Mouse (Mus musculus) CD4-positive helper T cell, adult 2 months (primary cell): Measurements from ENCODE around the gene Parn.

Source experiments
- DNase-seq: peaks from one replicate; pipeline ENCODE4 v3.0.0-alpha.2; 2012; ENCODE audit warnings: low read depth, missing footprints, low spot score

The Parn gene

GRCm38 (mm10) chr16:13556954-13557470 is 111.0 kb downstream of the Parn start:
- no peak for DNase-seq

GRCm38 (mm10) chr16:13556446-13556845 is 111.5 kb downstream of the Parn start:
- no peak for DNase-seq

GRCm38 (mm10) chr16:13550667-13551066 is 117.3 kb downstream of the Parn start:
- no peak for DNase-seq

GRCm38 (mm10) chr16:13549976-13550375 is 118.0 kb downstream of the Parn start:
- no peak for DNase-seq

GRCm38 (mm10) chr16:13541816-13542215 is 126.2 kb downstream of the Parn start:
- DNase-seq = no peak

GRCm38 (mm10) chr16:13541121-13541747 is 126.7 kb downstream of the Parn start:
- DNase-seq = no peak

- DNase-seq = no peak
Measured at GRCm38 (mm10) chr16:13538933-13539648, 128.9 kb downstream of the Parn start.

GRCm38 (mm10) chr16:13538213-13538932 is 129.6 kb downstream of the Parn start:
- DNase-seq = no peak

GRCm38 (mm10) chr16:13536404-13536803 is 131.6 kb downstream of the Parn start:
- no peak for DNase-seq

GRCm38 (mm10) chr16:13535856-13536255 is 132.1 kb downstream of the Parn start:
- DNase-seq = no peak

GRCm38 (mm10) chr16:13532840-13533239 is 135.1 kb downstream of the Parn start:
- no peak for DNase-seq

GRCm38 (mm10) chr16:13531279-13531678 is 136.7 kb downstream of the Parn start:
- no peak for DNase-seq

- DNase-seq = no peak
Measured at GRCm38 (mm10) chr16:13521359-13521758, 146.6 kb downstream of the Parn start.

GRCm38 (mm10) chr16:13520301-13520700 is 147.7 kb downstream of the Parn start:
- DNase-seq = no peak

- no peak for DNase-seq
Measured at GRCm38 (mm10) chr16:13516214-13516613, 151.8 kb downstream of the Parn start.

GRCm38 (mm10) chr16:13515524-13515923 is 152.4 kb downstream of the Parn start:
- no peak for DNase-seq

- no peak for DNase-seq
Measured at GRCm38 (mm10) chr16:13505055-13505454, 162.9 kb downstream of the Parn start.

- no peak for DNase-seq
Measured at GRCm38 (mm10) chr16:13504476-13504875, 163.5 kb downstream of the Parn start.

GRCm38 (mm10) chr16:13498923-13499322 is 169.0 kb downstream of the Parn start:
- no peak for DNase-seq

- no peak for DNase-seq
Measured at GRCm38 (mm10) chr16:13493981-13494380, 174.0 kb downstream of the Parn start.

- DNase-seq = no peak
Measured at GRCm38 (mm10) chr16:13492996-13493395, 175.0 kb downstream of the Parn start.

GRCm38 (mm10) chr16:13491776-13492175 is 176.2 kb downstream of the Parn start:
- no peak for DNase-seq
